Mouse (Mus musculus): Measurements from ENCODE around the gene Tas1r2.

DNA sequence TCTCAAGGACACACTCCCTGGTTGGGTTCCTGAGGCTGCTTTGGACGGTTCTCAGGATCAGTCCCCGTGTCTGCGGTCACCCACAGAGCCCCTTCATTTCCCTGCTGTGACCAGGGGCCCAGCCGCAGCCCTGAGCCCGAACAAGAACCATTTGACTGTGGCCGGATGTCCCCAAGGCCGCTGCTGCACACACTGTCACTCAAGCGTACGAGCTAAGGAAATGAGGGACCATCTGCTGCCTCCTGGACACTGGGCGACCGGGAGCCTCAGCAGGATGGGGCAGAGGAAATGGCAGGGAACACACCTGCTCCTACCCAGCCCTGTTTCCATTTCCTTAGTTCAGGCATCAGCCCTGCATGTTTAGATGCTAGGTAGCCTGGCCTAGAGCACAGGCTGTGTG is 2.4 kb upstream of the Tas1r2 start:
- TF ChIP-seq CTCF (IDR thresholded peaks at IDR 0.05; ENCODE audit: borderline replicate concordance, insufficient read depth, low read length) (no peak), POLR2A (IDR thresholded peaks at IDR 0.05; ENCODE audit: low read depth, low read length) (no peak)
